Mouse (Mus musculus): Measurements from ENCODE around the gene Zbtb24. TPM values are rescaled to one million over a fixed set of nuclear protein-coding genes. Genes with fewer than 3 reads are reported as not detected.
A peak's percentile ranks its signal among the peaks of the same experiment; 100 is the strongest.

Gene Zbtb24
- total RNA-seq, 2 experiments from 2014 or later, result 12.6 to 15.9 TPM

DNA sequence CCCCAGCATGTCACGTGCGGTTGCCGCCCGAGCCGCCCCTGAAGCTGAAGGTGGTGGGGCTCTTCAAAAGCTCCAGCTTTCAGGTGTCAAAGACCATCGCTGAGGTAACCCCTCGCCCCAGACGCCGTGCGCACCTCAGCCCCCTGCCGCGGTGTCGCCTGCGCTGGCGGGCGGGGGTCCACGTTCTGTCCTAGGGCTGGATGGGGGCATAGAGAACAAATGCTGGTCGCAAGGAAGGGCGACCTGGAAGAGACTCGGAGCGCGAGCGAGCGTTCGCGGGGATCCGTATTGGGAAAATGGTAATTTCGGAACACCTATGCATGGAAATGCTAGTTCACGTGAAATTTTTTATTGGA is 40.3 kb downstream of the Zbtb24 start:
- no peak for ATAC-seq (replicated peaks; ENCODE audit: poor library complexity)

DNA sequence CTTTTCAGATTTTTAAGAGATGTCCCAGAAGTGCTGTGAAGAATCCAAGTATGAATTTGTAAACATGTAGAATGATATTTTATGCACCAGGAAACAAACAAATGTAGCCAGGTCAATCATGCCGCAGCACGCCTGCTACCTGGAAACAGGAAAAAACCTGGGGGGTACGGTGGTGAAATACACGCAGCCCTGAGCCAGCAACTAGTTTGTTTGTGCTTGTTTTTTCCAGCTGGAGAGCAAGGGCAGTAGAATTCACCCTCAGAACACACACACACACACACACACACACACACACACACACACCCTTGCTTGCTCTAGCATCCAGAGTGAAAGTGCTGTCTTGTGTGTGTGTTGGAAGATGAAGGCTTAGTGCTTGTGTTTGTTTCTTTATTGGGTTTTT is 40.9 kb downstream of the Zbtb24 start:
- no peak for ATAC-seq (replicated peaks; ENCODE audit: poor library complexity)

DNA sequence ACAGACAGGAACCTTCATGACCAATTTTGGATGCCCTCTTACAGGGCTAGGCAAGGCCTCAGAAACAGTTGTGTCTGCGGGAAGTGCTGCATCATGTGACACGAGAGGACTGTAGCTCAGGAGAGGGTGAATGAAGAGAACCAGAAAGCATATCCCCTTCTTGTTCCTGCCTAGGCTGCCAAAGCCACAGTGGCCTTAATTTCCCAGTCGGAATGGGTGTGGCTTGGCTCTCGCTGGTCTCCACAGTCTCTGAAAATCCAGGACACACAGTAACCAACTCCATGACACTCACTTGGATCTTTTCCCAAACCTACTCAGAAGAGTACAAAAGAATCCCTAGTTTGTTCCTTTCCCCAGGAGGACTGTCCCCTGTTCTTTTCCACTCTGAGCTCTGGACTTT is 50.8 kb downstream of the Zbtb24 start:
- ATAC-seq (replicated peaks; ENCODE audit: poor library complexity), result no peak

DNA sequence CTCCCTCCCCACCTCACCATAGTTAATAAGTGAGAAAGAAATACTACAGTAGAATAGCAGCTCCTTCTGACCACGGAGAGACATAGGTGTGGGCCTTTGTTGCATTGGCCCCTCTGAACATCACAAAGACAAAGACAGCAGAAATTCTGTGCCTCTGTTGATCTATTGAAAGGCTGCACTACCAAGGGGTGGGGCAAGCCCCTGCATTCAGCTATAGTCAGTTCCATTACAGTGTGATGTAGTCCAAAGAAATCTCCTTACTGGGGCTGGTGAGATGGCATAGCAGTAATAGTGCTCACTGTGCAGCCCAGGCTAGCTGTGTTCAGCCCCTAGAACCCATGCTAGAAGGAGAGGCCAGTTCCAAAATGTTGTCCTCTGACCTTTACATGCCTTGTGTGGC is 54.8 kb downstream of the Zbtb24 start:
- ATAC-seq (replicated peaks; ENCODE audit: poor library complexity), result no peak

DNA sequence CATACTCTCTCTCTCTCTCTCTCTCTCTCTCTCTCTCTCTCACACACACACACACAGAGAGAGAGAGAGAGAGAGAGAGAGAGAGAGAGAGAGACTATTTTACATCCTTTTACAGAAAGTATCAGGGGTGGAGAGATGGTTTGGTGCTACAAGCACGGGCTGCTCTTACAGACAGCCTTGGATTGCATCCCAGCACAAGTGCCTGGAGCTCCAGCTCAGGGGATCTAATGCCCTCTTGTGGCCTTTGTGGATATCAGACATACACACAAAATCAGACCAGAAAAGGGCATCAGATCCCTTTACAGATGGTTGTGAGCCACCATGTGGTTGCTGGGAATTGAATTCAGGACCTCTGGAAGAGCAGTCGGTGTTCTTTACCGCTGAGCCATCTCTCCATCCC is 55.3 kb downstream of the Zbtb24 start:
- peak; percentile 94 for ATAC-seq (replicated peaks; ENCODE audit: poor library complexity)

DNA sequence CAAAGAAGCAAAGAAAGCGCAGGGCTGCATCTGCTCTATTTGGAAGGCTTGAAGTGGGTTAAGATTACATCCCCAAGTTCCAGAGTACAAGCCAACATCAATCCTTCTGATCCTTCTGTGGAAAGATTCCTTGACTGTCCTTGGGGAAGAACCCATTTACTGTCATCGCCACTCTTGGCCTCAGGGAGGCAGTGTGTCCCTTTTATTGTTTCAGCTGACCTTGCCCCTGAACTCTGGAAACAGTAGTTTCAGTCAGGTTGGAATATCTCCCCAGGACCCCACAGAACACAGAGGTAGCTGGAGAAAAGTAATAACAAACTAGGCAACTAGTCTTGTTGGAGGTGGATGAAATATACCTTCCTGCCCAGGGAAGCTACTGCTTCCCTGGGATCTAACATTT is 59.0 kb downstream of the Zbtb24 start:
- peak; percentile 74 for ATAC-seq (replicated peaks; ENCODE audit: poor library complexity)

DNA sequence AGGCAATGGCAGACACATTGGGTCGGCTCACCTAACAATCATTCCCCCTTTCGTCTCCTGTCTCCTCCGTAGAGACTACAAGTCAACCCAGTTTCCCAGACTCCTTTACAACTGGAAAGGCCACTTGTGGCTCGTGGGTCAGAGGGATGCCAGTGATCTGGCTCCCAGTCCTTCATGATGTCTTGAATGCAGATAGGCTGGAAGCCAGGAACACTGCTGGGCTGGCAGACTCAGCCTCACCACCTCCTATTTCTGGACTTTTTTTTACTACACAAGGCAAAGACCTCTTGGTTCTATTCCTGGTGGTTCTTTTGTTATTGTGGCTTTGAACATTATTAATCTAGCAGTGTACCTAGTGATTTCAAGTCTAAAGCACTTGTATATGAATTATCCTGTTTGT is 64.1 kb downstream of the Zbtb24 start:
- ATAC-seq (replicated peaks; ENCODE audit: poor library complexity), result no peak

DNA sequence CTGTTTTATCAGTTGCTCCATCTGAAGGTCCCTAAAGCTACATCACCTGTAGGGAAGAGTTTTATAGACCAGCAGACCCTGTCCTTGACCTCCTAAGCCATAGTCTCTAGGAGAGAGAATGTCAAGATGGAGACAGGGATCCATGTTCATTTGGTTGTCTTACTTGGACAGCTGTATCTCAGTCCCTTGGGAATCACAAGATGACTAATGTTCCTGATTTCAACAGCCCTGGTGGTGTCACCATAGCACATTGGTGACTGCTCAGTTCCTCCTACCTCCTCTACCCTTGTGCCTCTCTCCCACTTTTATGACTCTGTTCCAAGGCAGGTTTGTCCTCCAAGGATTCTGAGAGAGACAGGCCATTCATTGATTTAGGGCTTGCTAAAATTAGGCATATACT is 64.7 kb downstream of the Zbtb24 start:
- ATAC-seq (replicated peaks; ENCODE audit: poor library complexity), result no peak

Other genes with a start within 250 kb of the Zbtb24 start
- gene Fig4, start 147.1 kb upstream of the Zbtb24 start, total RNA-seq (2015), result 25.5 and 27.1 TPM in 2 replicates
- gene Fig4, start 147.1 kb upstream of the Zbtb24 start, total RNA-seq (2017), result 27.9 and 32.7 TPM in 2 replicates
- not detected in 2 replicates for gene Ak9, start 146.4 kb upstream of the Zbtb24 start, total RNA-seq (2015)
- gene Ak9, start 146.4 kb upstream of the Zbtb24 start, total RNA-seq (2017), result 0.03 TPM in 1 of 2 replicates, not detected in the other
- gene Mical1, start 25.9 kb downstream of the Zbtb24 start, total RNA-seq (2015), result 29.9 and 32.3 TPM in 2 replicates
- gene Mical1, start 25.9 kb downstream of the Zbtb24 start, total RNA-seq (2017), result 39.1 and 40.7 TPM in 2 replicates
- gene Smpd2, start 40.0 kb downstream of the Zbtb24 start, total RNA-seq (2015), result 12.8 and 13.7 TPM in 2 replicates
- 8.1 and 20.0 TPM in 2 replicates for gene Smpd2, start 40.0 kb downstream of the Zbtb24 start, total RNA-seq (2017)
- 1.1 TPM in 1 of 2 replicates, not detected in the other for gene Ppil6, start 40.1 kb downstream of the Zbtb24 start, total RNA-seq (2015)
- gene Ppil6, start 40.1 kb downstream of the Zbtb24 start, total RNA-seq (2017), result 1.5 TPM in 1 of 2 replicates, not detected in the other
- 224 and 232 TPM in 2 replicates for gene Cd164, start 69.0 kb downstream of the Zbtb24 start, total RNA-seq (2015)
- 115 and 172 TPM in 2 replicates for gene Cd164, start 69.0 kb downstream of the Zbtb24 start, total RNA-seq (2017)